Mouse (Mus musculus): Measurements from ENCODE around the gene Cldn4. TPM values are rescaled to one million over a fixed set of nuclear protein-coding genes. Genes with fewer than 3 reads are reported as not detected.

Gene Cldn4
- polyA plus RNA-seq, 1 experiment from 2014 or later, result 16.9 TPM

- 91% methylated on average over 8 of the region's 8 CpGs for WGBS
- no peak overlapping the region for H3K9ac ChIP-seq (replicated peaks; ENCODE audit: low read length)
- no peak for ATAC-seq (replicated peaks; ENCODE audit: insufficient number of reproducible peaks, low FRiP score, low TSS enrichment, low read depth)
- no peaks in the 10 kb centered on the region for H3K27me3 ChIP-seq (ENCODE audit: control insufficient read depth, insufficient read depth, low read length)
- H3K4me3 ChIP-seq (ENCODE audit: low read depth, low read length), result no peak overlapping the region
- H3K4me2 ChIP-seq (ENCODE audit: low read depth, low read length), result no peak overlapping the region
- no peak for DNase-seq (ENCODE audit: low spot score)
- no peak overlapping the region for H3K27ac ChIP-seq (replicated peaks; ENCODE audit: low read depth, low read length)
- H3K4me1 ChIP-seq (ENCODE audit: control insufficient read depth, insufficient read depth, low read length), result no peaks in the 10 kb centered on the region
- H3K36me3 ChIP-seq (replicated peaks; ENCODE audit: control insufficient read depth, insufficient read depth, low read depth, low read length), result no peaks in the 10 kb centered on the region
- no peaks in the 10 kb centered on the region for H3K9me3 ChIP-seq (replicated peaks; ENCODE audit: control insufficient read depth, low read length)
Observed at GRCm38 (mm10) chr5:134921106-134921505, 25.6 kb downstream of the Cldn4 start.

GRCm38 (mm10) chr5:134920106-134920687 is 26.5 kb downstream of the Cldn4 start:
- no peak for ATAC-seq (replicated peaks; ENCODE audit: insufficient number of reproducible peaks, low FRiP score, low TSS enrichment, low read depth)
- DNase-seq (ENCODE audit: low spot score), result no peak

GRCm38 (mm10) chr5:134919097-134919496 is 27.6 kb downstream of the Cldn4 start:
- Histone ChIP-seq H3K27me3 (ENCODE audit: control insufficient read depth, insufficient read depth, low read length) (no peaks in the 10 kb centered on the region; the same call in 1 of the 2 replicates), H3K27ac (replicated peaks; ENCODE audit: low read depth, low read length) (no peak overlapping the region), H3K9me3 (replicated peaks; ENCODE audit: control insufficient read depth, low read length) (no peaks in the 10 kb centered on the region), H3K4me1 (ENCODE audit: control insufficient read depth, insufficient read depth, low read length) (no peaks in the 10 kb centered on the region), H3K4me2 (ENCODE audit: low read depth, low read length) (no peak overlapping the region), H3K4me3 (ENCODE audit: low read depth, low read length) (no peak overlapping the region), H3K36me3 (replicated peaks; ENCODE audit: control insufficient read depth, insufficient read depth, low read depth, low read length) (no peaks in the 10 kb centered on the region), H3K9ac (replicated peaks; ENCODE audit: low read length) (no peak overlapping the region)
- ATAC-seq (replicated peaks; ENCODE audit: insufficient number of reproducible peaks, low FRiP score, low TSS enrichment, low read depth), result no peak
- no peak for DNase-seq (ENCODE audit: low spot score)
- WGBS, result 93% methylated on average over 3 of the region's 3 CpGs

More at GRCm38 (mm10) chr5:134920106-134920687, 26.5 kb downstream of the Cldn4 start:
- H3K4me2 ChIP-seq (ENCODE audit: low read depth, low read length), result no peak overlapping the region
- H3K9me3 ChIP-seq (replicated peaks; ENCODE audit: control insufficient read depth, low read length), result no peaks in the 10 kb centered on the region
- H3K4me1 ChIP-seq (ENCODE audit: control insufficient read depth, insufficient read depth, low read length), result no peaks in the 10 kb centered on the region
- H3K27ac ChIP-seq (replicated peaks; ENCODE audit: low read depth, low read length), result no peak overlapping the region
- no peak overlapping the region for H3K9ac ChIP-seq (replicated peaks; ENCODE audit: low read length)
- WGBS, result 78% methylated on average over 6 of the region's 6 CpGs
- no peaks in the 10 kb centered on the region; the same call in 1 of the 2 replicates for H3K27me3 ChIP-seq (ENCODE audit: control insufficient read depth, insufficient read depth, low read length)
- H3K36me3 ChIP-seq (replicated peaks; ENCODE audit: control insufficient read depth, insufficient read depth, low read depth, low read length), result no peaks in the 10 kb centered on the region
- no peak overlapping the region for H3K4me3 ChIP-seq (ENCODE audit: low read depth, low read length)

- Histone ChIP-seq H3K27me3 (ENCODE audit: control insufficient read depth, insufficient read depth, low read length) (no peaks in the 10 kb centered on the region; the same call in 1 of the 2 replicates), H3K4me2 (ENCODE audit: low read depth, low read length) (no peak overlapping the region), H3K9ac (replicated peaks; ENCODE audit: low read length) (no peak overlapping the region), H3K27ac (replicated peaks; ENCODE audit: low read depth, low read length) (no peak overlapping the region), H3K36me3 (replicated peaks; ENCODE audit: control insufficient read depth, insufficient read depth, low read depth, low read length) (no peaks in the 10 kb centered on the region), H3K4me3 (ENCODE audit: low read depth, low read length) (no peak overlapping the region), H3K4me1 (ENCODE audit: control insufficient read depth, insufficient read depth, low read length) (no peaks in the 10 kb centered on the region), H3K9me3 (replicated peaks; ENCODE audit: control insufficient read depth, low read length) (no peaks in the 10 kb centered on the region)
- WGBS, result 54% methylated on average over 16 of the region's 16 CpGs
- DNase-seq (ENCODE audit: low spot score) (peak; percentile 62), ATAC-seq (replicated peaks; ENCODE audit: insufficient number of reproducible peaks, low FRiP score, low TSS enrichment, low read depth) (no peak)
Observed at GRCm38 (mm10) chr5:134918071-134918832, 28.5 kb downstream of the Cldn4 start.

- Histone ChIP-seq H3K4me1 (ENCODE audit: control insufficient read depth, insufficient read depth, low read length) (no peaks in the 10 kb centered on the region), H3K9me3 (replicated peaks; ENCODE audit: control insufficient read depth, low read length) (no peaks in the 10 kb centered on the region), H3K36me3 (replicated peaks; ENCODE audit: control insufficient read depth, insufficient read depth, low read depth, low read length) (no peaks in the 10 kb centered on the region), H3K27ac (replicated peaks; ENCODE audit: low read depth, low read length) (0 out of 2 replicates have a peak within 1 kb of the TSS, but pooled peaks have one; percentile 28), H3K9ac (replicated peaks; ENCODE audit: low read length) (no peak within 1 kb of the TSS), H3K4me3 (ENCODE audit: low read depth, low read length) (no peak within 1 kb of the TSS), H3K27me3 (ENCODE audit: control insufficient read depth, insufficient read depth, low read length) (no peaks in the 10 kb centered on the region; the same call in 1 of the 2 replicates), H3K4me2 (ENCODE audit: low read depth, low read length) (no peak within 1 kb of the TSS)
- no peak for ATAC-seq (replicated peaks; ENCODE audit: insufficient number of reproducible peaks, low FRiP score, low TSS enrichment, low read depth)
- no peak for DNase-seq (ENCODE audit: low spot score)
- WGBS, result 78% methylated on average over 8 of the region's 8 CpGs
Observed at GRCm38 (mm10) chr5:134915311-134915710, 31.4 kb downstream of the Cldn4 start, which contains the start of gene Cldn13. TSS of gene Cldn13 (minus strand) at chr5:134915526.

- Histone ChIP-seq H3K4me2 (ENCODE audit: low read depth, low read length) (no peak overlapping the region), H3K9me3 (replicated peaks; ENCODE audit: control insufficient read depth, low read length) (no peaks in the 10 kb centered on the region), H3K4me3 (ENCODE audit: low read depth, low read length) (no peak overlapping the region), H3K4me1 (ENCODE audit: control insufficient read depth, insufficient read depth, low read length) (no peaks in the 10 kb centered on the region), H3K36me3 (replicated peaks; ENCODE audit: control insufficient read depth, insufficient read depth, low read depth, low read length) (no peaks in the 10 kb centered on the region), H3K9ac (replicated peaks; ENCODE audit: low read length) (no peak overlapping the region), H3K27ac (replicated peaks; ENCODE audit: low read depth, low read length) (no peak overlapping the region), H3K27me3 (ENCODE audit: control insufficient read depth, insufficient read depth, low read length) (no peaks in the 10 kb centered on the region; the same call in 1 of the 2 replicates)
- DNase-seq (ENCODE audit: low spot score) (no peak), ATAC-seq (replicated peaks; ENCODE audit: insufficient number of reproducible peaks, low FRiP score, low TSS enrichment, low read depth) (no peak)
- WGBS, result 80% methylated on average over 8 of the region's 8 CpGs
Observed at GRCm38 (mm10) chr5:134914510-134914909, 32.2 kb downstream of the Cldn4 start.

GRCm38 (mm10) chr5:134913753-134914152 is 33.0 kb downstream of the Cldn4 start:
- no peaks in the 10 kb centered on the region for H3K9me3 ChIP-seq (replicated peaks; ENCODE audit: control insufficient read depth, low read length)
- H3K4me3 ChIP-seq (ENCODE audit: low read depth, low read length), result no peak overlapping the region
- H3K4me2 ChIP-seq (ENCODE audit: low read depth, low read length), result no peak overlapping the region
- ATAC-seq (replicated peaks; ENCODE audit: insufficient number of reproducible peaks, low FRiP score, low TSS enrichment, low read depth) (no peak), DNase-seq (ENCODE audit: low spot score) (no peak)
- H3K36me3 ChIP-seq (replicated peaks; ENCODE audit: control insufficient read depth, insufficient read depth, low read depth, low read length), result no peaks in the 10 kb centered on the region
- 93% methylated on average over 4 of the region's 4 CpGs for WGBS
- no peak overlapping the region for H3K27ac ChIP-seq (replicated peaks; ENCODE audit: low read depth, low read length)
- H3K27me3 ChIP-seq (ENCODE audit: control insufficient read depth, insufficient read depth, low read length), result no peaks in the 10 kb centered on the region; the same call in 1 of the 2 replicates
- H3K9ac ChIP-seq (replicated peaks; ENCODE audit: low read length), result no peak overlapping the region
- no peaks in the 10 kb centered on the region for H3K4me1 ChIP-seq (ENCODE audit: control insufficient read depth, insufficient read depth, low read length)

- Histone ChIP-seq H3K36me3 (replicated peaks; ENCODE audit: control insufficient read depth, insufficient read depth, low read depth, low read length) (no peaks in the 10 kb centered on the region), H3K27me3 (ENCODE audit: control insufficient read depth, insufficient read depth, low read length) (no peaks in the 10 kb centered on the region; the same call in 1 of the 2 replicates), H3K9me3 (replicated peaks; ENCODE audit: control insufficient read depth, low read length) (no peaks in the 10 kb centered on the region), H3K9ac (replicated peaks; ENCODE audit: low read length) (no peak overlapping the region), H3K4me2 (ENCODE audit: low read depth, low read length) (no peak overlapping the region), H3K4me1 (ENCODE audit: control insufficient read depth, insufficient read depth, low read length) (no peaks in the 10 kb centered on the region), H3K4me3 (ENCODE audit: low read depth, low read length) (no peak overlapping the region), H3K27ac (replicated peaks; ENCODE audit: low read depth, low read length) (no peak overlapping the region)
- 79% methylated on average over 3 of the region's 3 CpGs for WGBS
- ATAC-seq (replicated peaks; ENCODE audit: insufficient number of reproducible peaks, low FRiP score, low TSS enrichment, low read depth), result no peak
- no peak for DNase-seq (ENCODE audit: low spot score)
Observed at GRCm38 (mm10) chr5:134913352-134913751, 33.4 kb downstream of the Cldn4 start.

Measured in embryonic facial prominence, embryonic 11.5 days (tissue).